Mouse (Mus musculus) cerebellum, adult 2 months (tissue): Measurements from ENCODE around the gene Immp1l. TPM values are rescaled to one million over a fixed set of nuclear protein-coding genes. Genes with fewer than 3 reads are reported as not detected.
A peak's percentile ranks its signal among the peaks of the same experiment; 100 is the strongest.

Experiments
- DNase-seq, 2 experiments: peaks; one replicate each; pipeline ENCODE4 v3.0.0; 2021
- H3K27ac ChIP-seq: fragments of 200-500 bp; 2 replicates; pipeline ENCODE4 v1.5.1; 2012; ENCODE audit warnings: low read length, control low read depth, inconsistent platforms; ENCODE audit not compliant: insufficient read depth
- H3K27me3 ChIP-seq: fragments of 200-500 bp; 2 replicates; pipeline ENCODE4 v1.6.1; 2012; ENCODE audit warnings: inconsistent platforms, mild to moderate bottlenecking, low read length, moderate library complexity; ENCODE audit not compliant: control insufficient read depth, insufficient read depth
- H3K4me1 ChIP-seq: fragments of 200-500 bp; 2 replicates; pipeline ENCODE4 v1.6.1; 2011; ENCODE audit warnings: low read length; ENCODE audit not compliant: control insufficient read depth, insufficient read depth
- H3K4me3 ChIP-seq: fragments of 200-500 bp; replicated peaks from 2 replicates; pipeline ENCODE3; 2011; ENCODE audit warnings: mild to moderate bottlenecking, low read depth, low read length, control low read depth; ENCODE audit not compliant: insufficient read depth
- CTCF ChIP-seq: fragments of 200-500 bp; IDR thresholded peaks from 2 replicates; pipeline ENCODE4 v1.5.1; 2011; ENCODE audit warnings: low read depth, mild to moderate bottlenecking, control low read depth, low read length, moderate library complexity, borderline replicate concordance; ENCODE audit not compliant: insufficient read depth
- POLR2A ChIP-seq: fragments of 200-500 bp; IDR thresholded peaks from 2 replicates; pipeline ENCODE4 v1.6.1; 2011; ENCODE audit warnings: low read length, control low read depth, borderline replicate concordance; ENCODE audit not compliant: insufficient read depth
- WGBS: fragments of 180-500 bp; shearing (Covaris S2); methylation state at CpG from one replicate; pipeline ENCODE4 v1.1.7; 2018; 5-methylcytosine and 5-hydroxymethylcytosine counted together
- polyA plus RNA-seq: library from polyadenylated mRNA; depleted of rRNA; stranded (reverse); fragments of >200 nt; gene quantifications from 2 replicates; pipeline ENCODE4 v1.2.3, GENCODE M21; 2012; rRNA removed

Immp1l gene
- 37.8 and 40.0 TPM in 2 replicates for polyA plus RNA-seq

GRCm38 (mm10) chr2:105903896-105904756 is at the start of gene Immp1l, which contains the start of gene Elp4:
Gene Immp1l (plus strand): TSS chr2:105904638.
Gene Elp4 (minus strand): TSS chr2:105904564.
- Histone ChIP-seq H3K27ac (no peak within 1 kb of the TSS), H3K4me3 (peak within 1 kb of the TSS; percentile 79), H3K4me1 (no peaks in the 10 kb centered on the region), H3K27me3 (no peaks in the 10 kb centered on the region)
- DNase-seq, result peak; percentile 98 to 99
- TF ChIP-seq CTCF (no peak), POLR2A (peak; percentile 75; the same call in 1 of the 2 replicates)
- WGBS, result under 1% methylated on average over 39 of the region's 39 CpGs

DNA sequence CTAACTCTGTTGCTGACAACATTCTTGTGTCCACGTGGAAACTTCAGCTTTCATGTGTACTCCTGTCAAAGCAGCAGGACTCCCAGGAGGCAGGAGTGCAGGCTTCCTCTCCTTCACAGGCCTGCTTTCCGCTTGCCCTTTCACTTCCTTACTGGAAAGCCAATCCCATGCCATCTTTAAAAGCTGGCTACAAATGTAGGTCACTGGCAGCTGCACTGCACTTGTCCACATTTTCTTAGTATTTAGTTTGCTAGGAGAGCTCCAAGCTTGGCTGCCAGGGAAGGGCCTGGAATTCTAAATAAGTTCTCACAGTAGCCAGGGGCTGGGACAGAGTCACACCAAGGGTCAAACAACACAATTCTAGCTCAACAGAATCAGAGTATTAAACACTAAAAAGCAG is 49.7 kb upstream of the Immp1l start:
- Histone ChIP-seq H3K4me3 (no peak overlapping the region), H3K27me3 (no peaks in the 10 kb centered on the region), H3K27ac (no peak overlapping the region), H3K4me1 (no peaks in the 10 kb centered on the region; the same call in 1 of the 2 replicates)
- TF ChIP-seq CTCF, result no peak
- TF ChIP-seq POLR2A, result no peak
- peak; percentile 34 to 58 for DNase-seq
- 4% methylated on average over 2 of the region's 2 CpGs for WGBS

GRCm38 (mm10) chr2:105873403-105873802 is 31.0 kb upstream of the Immp1l start:
- Histone ChIP-seq H3K27me3 (no peaks in the 10 kb centered on the region), H3K4me3 (no peak overlapping the region), H3K4me1 (no peaks in the 10 kb centered on the region), H3K27ac (no peak overlapping the region)
- no peak for DNase-seq
- WGBS, result 85% methylated on average over 1 of the region's 1 CpGs
- TF ChIP-seq CTCF (no peak), POLR2A (no peak)

DNA sequence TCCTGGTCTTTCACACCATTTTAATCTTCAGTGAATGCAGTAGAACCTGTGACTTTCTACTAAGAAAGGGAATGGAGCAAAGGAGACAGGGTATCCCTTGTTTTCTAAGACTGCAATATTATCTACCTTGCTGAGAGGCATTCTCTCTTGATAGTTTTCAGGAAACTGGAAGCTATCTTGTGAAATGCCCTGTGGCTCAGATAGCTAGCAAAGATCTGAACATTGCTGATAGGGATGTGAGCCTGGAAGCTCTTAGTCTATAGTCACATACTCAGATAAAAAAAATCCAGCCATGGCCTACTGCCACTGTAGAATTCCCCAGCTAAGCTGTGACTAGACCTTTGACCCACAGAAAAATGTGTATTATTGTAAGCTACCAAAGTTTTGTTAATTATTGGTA is 13.6 kb upstream of the Immp1l start:
- H3K4me3 ChIP-seq, result no peak overlapping the region
- H3K27me3 ChIP-seq, result no peaks in the 10 kb centered on the region
- TF ChIP-seq POLR2A (no peak), CTCF (no peak)
- no peak overlapping the region for H3K27ac ChIP-seq
- no peak for DNase-seq
- H3K4me1 ChIP-seq, result no peaks in the 10 kb centered on the region

- no peak for TF ChIP-seq POLR2A
- TF ChIP-seq CTCF, result no peak
- no peak for DNase-seq
- no peak overlapping the region for H3K27ac ChIP-seq
- H3K27me3 ChIP-seq, result no peaks in the 10 kb centered on the region
- H3K4me1 ChIP-seq, result no peaks in the 10 kb centered on the region
- 1% methylated on average over 12 of the region's 12 CpGs for WGBS
- H3K4me3 ChIP-seq, result peak overlapping the region; percentile 79
Measured at GRCm38 (mm10) chr2:105904757-105905146, 314 bp downstream of the Immp1l start.

DNA sequence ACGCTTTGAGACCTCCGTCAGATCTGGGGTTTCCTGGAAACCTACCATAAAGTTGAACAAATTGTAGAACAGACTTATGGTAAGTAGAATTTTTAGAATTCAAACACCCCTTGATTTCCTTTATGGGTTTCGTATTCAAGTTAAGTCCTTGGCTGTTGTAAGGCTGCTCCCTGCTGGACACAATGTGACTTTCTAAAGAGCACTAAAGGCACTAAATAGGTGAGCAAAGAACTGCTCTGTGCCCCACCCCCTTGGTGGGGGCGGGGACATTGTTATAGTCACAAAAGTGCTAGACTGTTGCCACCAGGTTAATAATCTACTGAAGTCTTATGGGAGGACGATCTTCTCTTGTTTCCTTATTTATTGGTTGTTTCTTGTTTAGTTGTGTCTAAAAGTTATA is 3.9 kb downstream of the Immp1l start:
- no peak for TF ChIP-seq POLR2A
- TF ChIP-seq CTCF, result peak; percentile 22; the same call in 1 of the 2 replicates
- Histone ChIP-seq H3K27ac (no peak overlapping the region), H3K4me1 (no peaks in the 10 kb centered on the region), H3K27me3 (no peaks in the 10 kb centered on the region), H3K4me3 (no peak overlapping the region)
- WGBS, result 77% methylated on average over 5 of the region's 5 CpGs
- peak in 1 of 2 experiments; percentile 26 for DNase-seq

- no peak overlapping the region for H3K4me3 ChIP-seq
- no peaks in the 10 kb centered on the region for H3K27me3 ChIP-seq
- TF ChIP-seq POLR2A (no peak), CTCF (no peak)
- WGBS, result 85% methylated on average over 3 of the region's 3 CpGs
- no peaks in the 10 kb centered on the region for H3K4me1 ChIP-seq
- DNase-seq, result no peak
- H3K27ac ChIP-seq, result no peak overlapping the region
Measured at GRCm38 (mm10) chr2:105910611-105911010, 6.2 kb downstream of the Immp1l start.

DNA sequence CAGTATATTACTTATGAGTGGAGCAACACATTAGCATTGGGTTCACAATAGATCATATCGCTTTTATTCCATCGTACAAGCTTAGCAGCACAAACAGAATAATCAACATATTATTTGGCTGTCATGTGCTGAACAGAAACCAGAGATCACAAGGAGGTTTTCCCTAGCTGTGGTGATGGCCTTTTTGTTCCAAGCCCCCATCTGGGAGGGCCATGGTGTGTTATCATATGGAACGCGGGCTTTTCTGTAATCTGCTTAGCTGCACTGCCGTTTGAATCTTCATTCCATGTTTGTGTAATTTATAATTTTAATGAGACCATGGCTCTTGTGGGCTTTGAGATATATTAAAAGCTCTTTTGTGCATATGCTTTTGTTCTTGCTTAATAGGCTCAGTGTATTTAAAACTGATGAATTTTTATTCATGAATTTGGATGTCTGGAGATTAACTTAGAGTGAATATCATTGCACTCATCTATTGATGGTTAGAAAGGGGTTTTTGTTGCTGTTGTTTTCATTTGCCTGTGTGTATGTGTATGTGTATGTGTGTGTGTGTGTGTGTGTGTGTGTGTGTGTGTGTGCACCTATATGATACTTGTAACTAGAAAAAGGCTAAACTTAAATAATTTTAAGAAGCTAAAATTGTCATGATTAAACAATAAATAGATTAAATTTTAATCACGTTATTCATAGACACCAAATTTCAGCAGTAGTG is 9.4 kb downstream of the Immp1l start:
- 39% methylated on average over 6 of the region's 6 CpGs for WGBS
- H3K4me1 ChIP-seq, result no peaks in the 10 kb centered on the region; the same call in 1 of the 2 replicates
- no peak for DNase-seq
- no peak overlapping the region for H3K4me3 ChIP-seq
- TF ChIP-seq POLR2A, result no peak
- no peak for TF ChIP-seq CTCF
- H3K27ac ChIP-seq, result no peak overlapping the region
- no peaks in the 10 kb centered on the region for H3K27me3 ChIP-seq
